Mouse (Mus musculus) heart, embryonic 16.5 days (tissue): ENCODE results near the gene Slc25a10. TPM values are rescaled to one million over a fixed set of nuclear protein-coding genes. Genes with fewer than 3 reads are reported as not detected.

ENCODE experiments used
- ATAC-seq: fragments of 200-750 bp; cut with Nextera tagmentation; replicated peaks from 2 replicates; pipeline ENCODE4 v1.8.0; 2017; ENCODE audit warnings: moderate number of reproducible peaks; ENCODE audit not compliant: insufficient read depth, low FRiP score; ENCODE audit errors: extremely low read depth
- H3K27ac ChIP-seq: fragments of 300-500 bp; sonication (generic); 2 replicates; pipeline ENCODE4 v1.5.1; 2014; ENCODE audit warnings: mild to moderate bottlenecking, low read length, control low read depth, moderate library complexity
- H3K27me3 ChIP-seq: fragments of 300-500 bp; sonication (generic); 2 replicates; pipeline ENCODE4 v1.6.1; 2014; ENCODE audit warnings: low read length, mixed read lengths; ENCODE audit not compliant: control insufficient read depth, insufficient read depth
- H3K36me3 ChIP-seq: fragments of 300-500 bp; sonication (generic); 2 replicates; pipeline ENCODE4 v1.6.1; 2014; ENCODE audit not compliant: control insufficient read depth, insufficient read depth
- H3K4me1 ChIP-seq: fragments of 300-500 bp; sonication (generic); 2 replicates; pipeline ENCODE4 v1.6.1; 2014; ENCODE audit warnings: low read length, mixed read lengths; ENCODE audit not compliant: control insufficient read depth, insufficient read depth
- H3K4me2 ChIP-seq: fragments of 300-500 bp; sonication (generic); 2 replicates; pipeline ENCODE4 v1.6.1; 2014; ENCODE audit warnings: low read depth, mild to moderate bottlenecking, control low read depth, low read length
- H3K4me3 ChIP-seq: fragments of 300-500 bp; sonication (generic); 2 replicates; pipeline ENCODE4 v1.5.1; 2014; ENCODE audit warnings: mild to moderate bottlenecking, control low read depth, low read length
- H3K9ac ChIP-seq: fragments of 300-500 bp; sonication (generic); 2 replicates; pipeline ENCODE4 v1.6.1; 2014; ENCODE audit warnings: low read length, control low read depth
- H3K9me3 ChIP-seq: fragments of 300-500 bp; sonication (generic); replicated peaks from 2 replicates; pipeline ENCODE4 v1.6.1; 2016; ENCODE audit warnings: low read length; ENCODE audit not compliant: control insufficient read depth
- WGBS: fragments of 180-500 bp; shearing (Covaris S2); extraction: QIAGEN DNeasy Blood & Tissue Kit; methylation state at CpG from one replicate; pipeline ENCODE4 v1.1.7; 2014; 5-methylcytosine and 5-hydroxymethylcytosine counted together
- polyA plus RNA-seq: library from polyadenylated mRNA; unstranded; fragments of >200 nt; fragmentation: Nextera tagmentation; extraction: Ambion mirVana; gene quantifications from 2 replicates; pipeline ENCODE4 v1.2.1, GENCODE M21; 2015

The Slc25a10 gene
- polyA plus RNA-seq, 1 experiment from 2014 or later: 39.6 TPM

DNA sequence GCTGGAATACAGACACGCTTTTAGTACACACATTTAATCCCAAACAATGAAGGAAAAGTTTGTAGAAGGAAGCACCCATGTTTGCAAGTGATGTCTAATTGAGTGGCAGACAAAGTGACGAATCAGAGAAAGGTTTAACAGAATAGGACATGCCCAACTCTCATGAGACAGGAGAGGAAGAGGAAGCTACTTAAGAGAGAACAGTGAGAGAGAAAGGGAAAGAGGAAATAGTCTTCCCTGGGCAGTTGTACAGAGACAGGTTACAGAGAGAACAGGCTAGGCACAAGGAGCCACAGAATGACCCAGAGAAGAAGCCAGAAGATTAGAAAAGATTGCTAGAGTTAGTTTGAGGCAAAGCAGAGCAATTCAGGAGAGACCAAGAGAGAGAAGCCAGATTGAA lies 34.3 kb downstream of the Slc25a10 start:
- Histone ChIP-seq H3K27me3 (peaks cover 31% of the 10 kb centered on the region), H3K4me3 (no peak overlapping the region), H3K27ac (no peak overlapping the region), H3K9ac (no peak overlapping the region), H3K36me3 (no peaks in the 10 kb centered on the region), H3K4me1 (peaks cover 10% of the 10 kb centered on the region), H3K9me3 (no peaks in the 10 kb centered on the region), H3K4me2 (no peak overlapping the region)
- WGBS: 65% methylated on average over 2 of the region's 2 CpGs
- no peak for ATAC-seq

- Histone ChIP-seq H3K9me3 (no peaks in the 10 kb centered on the region), H3K4me2 (no peak overlapping the region), H3K4me3 (no peak overlapping the region), H3K27ac (no peak overlapping the region), H3K9ac (no peak overlapping the region), H3K36me3 (no peaks in the 10 kb centered on the region), H3K27me3 (peaks cover 49% of the 10 kb centered on the region), H3K4me1 (peaks cover 9% of the 10 kb centered on the region)
- ATAC-seq: no peak
- 68% methylated on average over 9 of the region's 9 CpGs for WGBS
Observed at GRCm38 (mm10) chr11:120527690-120528354, 36.2 kb downstream of the Slc25a10 start.

DNA sequence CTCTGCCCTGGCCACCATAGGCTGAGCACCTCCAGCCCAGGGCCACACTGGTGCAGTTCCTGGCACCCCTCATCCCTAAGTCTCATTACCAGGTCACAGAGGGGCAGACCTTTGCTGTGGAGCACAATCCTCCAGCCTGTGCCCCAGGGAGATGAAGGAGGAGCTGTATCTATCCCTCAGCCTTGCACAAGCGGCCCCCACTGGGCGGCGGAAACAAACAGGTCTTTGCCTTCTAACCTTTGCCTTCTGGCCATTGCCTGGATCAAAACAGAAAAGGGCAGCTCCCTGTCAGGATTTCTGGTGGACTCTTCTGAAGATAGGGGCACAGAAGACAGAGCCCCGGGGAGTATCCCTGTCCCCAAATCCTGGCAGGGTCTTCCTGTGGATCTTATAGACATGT lies 37.3 kb downstream of the Slc25a10 start:
- H3K4me1 ChIP-seq: peaks cover 9% of the 10 kb centered on the region
- H3K4me2 ChIP-seq: no peak overlapping the region
- WGBS: 54% methylated on average over 4 of the region's 4 CpGs
- no peak overlapping the region for H3K27ac ChIP-seq
- ATAC-seq: no peak
- peaks cover 56% of the 10 kb centered on the region for H3K27me3 ChIP-seq
- H3K36me3 ChIP-seq: no peaks in the 10 kb centered on the region
- H3K9ac ChIP-seq: no peak overlapping the region
- H3K4me3 ChIP-seq: no peak overlapping the region
- no peaks in the 10 kb centered on the region for H3K9me3 ChIP-seq

GRCm38 (mm10) chr11:120530085-120530964 lies 38.7 kb downstream of the Slc25a10 start, which contains the start of gene Gcgr:
TSS of gene Gcgr (plus strand) at chr11:120530699.
- peaks cover 9% of the 10 kb centered on the region for H3K4me1 ChIP-seq
- H3K9me3 ChIP-seq: no peaks in the 10 kb centered on the region
- no peaks in the 10 kb centered on the region for H3K36me3 ChIP-seq
- 9% methylated on average over 56 of the region's 62 CpGs for WGBS
- peaks cover 59% of the 10 kb centered on the region for H3K27me3 ChIP-seq
- H3K4me2 ChIP-seq: peak within 1 kb of the TSS; percentile 71
- H3K4me3 ChIP-seq: peak within 1 kb of the TSS; percentile 48
- no peak within 1 kb of the TSS for H3K27ac ChIP-seq
- ATAC-seq: peak; percentile 34; the same call in 1 of the 2 replicates
- peak within 1 kb of the TSS; percentile 52 for H3K9ac ChIP-seq

GRCm38 (mm10) chr11:120531646-120532045 lies 40.0 kb downstream of the Slc25a10 start:
- H3K27me3 ChIP-seq: peaks cover 61% of the 10 kb centered on the region
- H3K4me1 ChIP-seq: peaks cover 9% of the 10 kb centered on the region
- H3K4me2 ChIP-seq: no peak overlapping the region
- no peak overlapping the region for H3K4me3 ChIP-seq
- whole genome bisulfite sequencing: 27% methylated on average over 9 of the region's 9 CpGs
- no peaks in the 10 kb centered on the region for H3K36me3 ChIP-seq
- H3K27ac ChIP-seq: no peak overlapping the region
- no peak overlapping the region for H3K9ac ChIP-seq
- no peaks in the 10 kb centered on the region for H3K9me3 ChIP-seq
- ATAC-seq: no peak

DNA sequence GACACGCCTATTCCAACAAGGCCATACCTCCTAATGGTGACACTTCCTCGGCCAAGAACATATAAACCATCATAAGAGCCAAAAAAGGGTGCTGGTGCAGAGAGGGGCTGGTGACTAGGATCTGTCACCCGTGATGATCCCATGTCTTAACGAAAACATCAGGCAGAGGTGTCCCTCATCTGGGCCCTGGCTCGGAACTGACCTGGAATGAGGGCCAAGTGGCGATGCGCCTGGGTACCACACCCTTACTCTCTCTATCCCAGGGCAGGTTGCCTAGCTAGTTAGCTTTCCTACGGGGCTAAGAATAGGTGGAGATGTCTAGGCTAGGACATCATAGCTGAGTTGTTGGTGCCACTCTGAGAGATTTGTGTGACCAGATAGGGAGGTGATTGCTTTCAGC lies 42.5 kb downstream of the Slc25a10 start:
- H3K4me1 ChIP-seq: peaks cover 19% of the 10 kb centered on the region
- no peak overlapping the region for H3K27ac ChIP-seq
- no peak overlapping the region for H3K4me3 ChIP-seq
- no peaks in the 10 kb centered on the region for H3K36me3 ChIP-seq
- H3K27me3 ChIP-seq: peaks cover 48% of the 10 kb centered on the region
- ATAC-seq: no peak
- H3K9me3 ChIP-seq: no peaks in the 10 kb centered on the region
- H3K9ac ChIP-seq: no peak overlapping the region
- whole genome bisulfite sequencing: 78% methylated on average over 8 of the region's 8 CpGs
- no peak overlapping the region for H3K4me2 ChIP-seq

- Histone ChIP-seq H3K9me3 (no peaks in the 10 kb centered on the region), H3K27ac (no peak overlapping the region), H3K36me3 (no peaks in the 10 kb centered on the region), H3K27me3 (peaks cover 37% of the 10 kb centered on the region), H3K4me2 (no peak overlapping the region), H3K4me1 (peaks cover 29% of the 10 kb centered on the region), H3K4me3 (no peak overlapping the region), H3K9ac (no peak overlapping the region)
- ATAC-seq: no peak
- WGBS: 43% methylated on average over 3 of the region's 3 CpGs
Observed at GRCm38 (mm10) chr11:120535145-120535544, 43.5 kb downstream of the Slc25a10 start.

- Histone ChIP-seq H3K27ac (no peak overlapping the region), H3K4me1 (peaks cover 25% of the 10 kb centered on the region), H3K9ac (no peak overlapping the region), H3K4me2 (no peak overlapping the region), H3K27me3 (peaks cover 31% of the 10 kb centered on the region), H3K9me3 (no peaks in the 10 kb centered on the region), H3K4me3 (no peak overlapping the region), H3K36me3 (no peaks in the 10 kb centered on the region)
- 63% methylated on average over 3 of the region's 3 CpGs for WGBS
- ATAC-seq: no peak
Observed at GRCm38 (mm10) chr11:120535804-120536203, 44.2 kb downstream of the Slc25a10 start.

DNA sequence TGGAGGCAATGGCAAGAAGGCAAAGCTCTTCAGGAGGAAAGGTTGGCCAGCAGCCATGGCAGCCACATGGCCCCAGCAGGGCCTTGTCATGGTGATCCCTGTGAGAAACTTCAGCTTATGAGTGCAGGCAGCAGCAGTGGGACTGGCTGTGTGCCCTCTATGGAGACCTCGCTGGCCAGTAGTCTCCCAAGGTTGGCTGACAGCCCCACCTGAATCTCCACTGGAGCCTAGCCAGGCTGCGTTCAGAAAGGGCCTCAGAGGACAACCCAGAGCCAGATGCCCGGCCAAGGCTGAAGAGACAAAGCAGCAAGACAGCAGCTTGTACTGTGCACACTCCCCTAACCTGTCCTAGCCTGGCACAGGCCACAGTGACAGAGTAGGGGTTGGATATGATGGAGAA lies 46.8 kb downstream of the Slc25a10 start:
- Histone ChIP-seq H3K9me3 (no peaks in the 10 kb centered on the region), H3K9ac (no peak overlapping the region), H3K36me3 (peaks cover 7% of the 10 kb centered on the region), H3K4me1 (peaks cover 26% of the 10 kb centered on the region), H3K27ac (peak overlapping the region; percentile 61), H3K4me3 (no peak overlapping the region), H3K27me3 (peaks cover 7% of the 10 kb centered on the region; the same call in 1 of the 2 replicates), H3K4me2 (no peak overlapping the region)
- WGBS: 33% methylated on average over 3 of the region's 3 CpGs
- ATAC-seq: peak; percentile 47
